Mouse (Mus musculus): Measurements from ENCODE around the gene Dnah8. TPM values are rescaled to one million over a fixed set of nuclear protein-coding genes. Genes with fewer than 3 reads are reported as not detected.

The Dnah8 gene
- total RNA-seq, 2 experiments from 2014 or later = 1.2 TPM

GRCm38 (mm10) chr17:30657530-30658151, 33.5 kb downstream of the Dnah8 start:
- no peak for DNase-seq (ENCODE audit: low spot score in 2 of 2)

DNA sequence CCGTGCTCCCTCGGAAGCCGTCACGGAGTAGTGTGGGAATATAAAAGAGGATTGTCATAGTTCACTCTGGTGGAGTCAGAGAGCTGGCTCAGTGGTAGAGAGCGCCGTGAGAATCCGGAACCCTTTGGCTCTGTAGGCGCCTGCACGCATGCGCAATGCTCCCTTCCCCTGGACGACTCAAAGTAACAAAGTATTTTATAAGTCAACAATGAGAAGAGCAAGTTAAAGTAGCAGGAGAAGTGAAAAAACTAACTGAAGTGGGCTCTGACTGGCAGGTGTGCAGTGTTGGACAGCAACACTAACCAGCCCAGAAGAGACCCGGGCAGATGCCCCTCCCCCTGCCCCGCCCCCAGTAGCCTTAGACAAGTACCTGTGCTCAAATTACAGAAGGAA, 34.0 kb downstream of the Dnah8 start:
- peak; percentile 42 to 60 for DNase-seq (ENCODE audit: low spot score in 2 of 2)

DNA sequence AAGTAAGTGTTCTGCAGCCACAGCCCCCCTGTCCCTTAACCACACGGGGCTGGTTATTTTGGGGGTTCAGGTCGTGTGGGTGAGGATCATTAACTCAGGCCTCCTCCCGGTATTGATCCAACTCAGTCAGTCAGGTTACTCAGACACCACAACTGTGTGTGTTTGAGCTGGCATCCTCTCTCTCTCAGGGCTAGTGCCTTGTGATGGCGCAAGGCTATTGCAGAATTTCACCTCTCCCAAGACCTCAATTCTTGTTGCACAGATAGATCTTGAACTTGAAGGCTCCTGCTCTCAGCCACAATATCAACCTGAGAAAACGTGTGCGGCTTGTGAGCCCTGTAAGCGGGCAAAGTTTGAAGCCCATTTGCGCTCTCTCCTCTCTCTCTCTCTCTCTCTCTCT, 38.0 kb downstream of the Dnah8 start:
- DNase-seq (ENCODE audit: low spot score in 2 of 2) = no peak

- no peak for DNase-seq (ENCODE audit: low spot score in 2 of 2)
Observed at GRCm38 (mm10) chr17:30663170-30663569, 39.0 kb downstream of the Dnah8 start.

DNA sequence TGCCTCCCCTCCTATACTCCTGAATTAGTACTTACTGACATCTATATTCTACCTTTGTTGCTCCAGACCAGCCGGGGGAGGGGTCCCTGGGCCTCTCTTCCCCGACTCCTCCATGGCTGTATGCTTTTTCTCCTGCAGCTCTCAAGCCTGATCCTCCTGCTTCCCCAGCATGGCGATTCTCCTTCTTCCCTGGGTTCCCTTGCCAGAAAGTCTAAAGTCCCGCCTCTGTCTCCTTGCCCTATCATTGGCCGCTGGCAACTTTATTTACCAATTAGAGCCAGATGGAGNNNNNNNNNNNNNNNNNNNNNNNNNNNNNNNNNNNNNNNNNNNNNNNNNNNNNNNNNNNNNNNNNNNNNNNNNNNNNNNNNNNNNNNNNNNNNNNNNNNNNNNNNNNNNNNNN, 40.7 kb downstream of the Dnah8 start:
- no peak for DNase-seq (ENCODE audit: low spot score in 2 of 2)

DNA sequence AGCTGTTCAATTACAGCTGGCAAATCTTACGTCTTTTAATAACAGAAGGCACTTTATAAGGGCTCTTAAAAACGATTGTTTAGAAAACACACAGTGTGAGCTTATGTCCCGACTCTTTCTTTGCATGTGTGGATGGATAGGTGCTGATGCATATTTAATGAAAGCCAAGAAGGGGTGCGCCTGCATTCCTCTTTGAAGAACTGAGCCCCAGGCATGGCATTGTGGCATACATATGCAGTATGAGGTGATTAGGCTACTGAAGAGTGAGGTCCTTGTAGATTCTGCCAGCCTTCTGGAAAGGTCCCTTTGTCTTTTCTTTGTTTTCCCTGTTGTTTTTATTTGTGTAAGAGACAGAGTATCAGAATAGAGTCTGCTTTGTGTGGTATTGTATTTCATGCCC, 48.4 kb downstream of the Dnah8 start:
- no peak for DNase-seq (ENCODE audit: low spot score in 2 of 2)

DNA sequence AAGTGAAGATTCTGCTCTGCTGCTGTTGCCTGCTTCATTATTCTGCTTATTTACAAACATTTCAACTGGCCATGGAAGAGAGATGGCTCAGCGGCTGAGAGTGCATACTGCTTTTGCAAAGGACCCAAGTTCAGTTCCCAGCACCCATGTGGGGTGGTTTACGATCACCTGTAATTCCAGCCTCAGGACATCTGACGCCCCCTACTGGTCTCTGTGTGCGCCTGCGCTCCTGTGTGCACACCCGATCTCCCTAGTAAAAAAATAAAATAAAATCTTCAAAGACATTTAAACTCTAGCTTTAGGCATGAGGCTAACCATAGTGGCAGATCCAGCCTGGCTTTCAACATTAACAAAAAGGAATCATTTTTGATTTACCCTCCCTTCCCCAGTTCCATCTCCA, 48.9 kb downstream of the Dnah8 start:
- DNase-seq (ENCODE audit: low spot score in 2 of 2) = no peak

DNA sequence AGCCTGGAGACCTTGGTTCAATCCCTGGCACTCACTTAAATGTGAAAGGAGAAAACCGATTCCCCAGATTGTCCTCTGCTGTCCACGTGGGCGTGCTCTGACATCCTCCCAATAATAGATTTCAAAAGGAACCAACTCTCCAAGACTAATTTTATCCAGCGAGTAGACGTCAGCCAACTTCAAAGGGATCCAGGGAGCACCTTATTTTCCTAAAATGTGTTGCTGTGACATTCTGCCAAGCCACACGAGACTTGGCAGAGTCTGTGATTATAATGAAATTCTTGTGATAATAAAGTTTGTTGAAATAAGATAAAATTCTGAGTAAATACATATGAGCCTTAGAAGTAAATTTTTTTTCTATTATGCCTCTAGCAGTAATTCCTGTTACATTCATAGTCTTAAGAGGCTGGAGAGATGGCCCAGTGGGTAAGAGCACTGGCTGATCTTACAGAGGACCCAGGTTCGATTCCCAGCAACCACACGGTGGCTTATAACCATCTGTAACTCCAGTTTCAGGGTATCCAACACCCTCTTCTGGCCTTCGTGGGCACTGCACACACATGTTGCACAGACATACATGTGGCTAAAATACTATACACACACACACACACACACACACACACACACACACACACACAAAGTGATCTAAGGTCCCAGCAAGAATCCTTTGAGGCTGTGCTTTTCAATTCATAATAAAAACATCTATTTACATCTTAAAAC, 51.0 kb downstream of the Dnah8 start:
- no peak for DNase-seq (ENCODE audit: low spot score in 2 of 2)

GRCm38 (mm10) chr17:30678523-30678922, 54.4 kb downstream of the Dnah8 start:
- no peak for DNase-seq (ENCODE audit: low spot score in 2 of 2)

DNA sequence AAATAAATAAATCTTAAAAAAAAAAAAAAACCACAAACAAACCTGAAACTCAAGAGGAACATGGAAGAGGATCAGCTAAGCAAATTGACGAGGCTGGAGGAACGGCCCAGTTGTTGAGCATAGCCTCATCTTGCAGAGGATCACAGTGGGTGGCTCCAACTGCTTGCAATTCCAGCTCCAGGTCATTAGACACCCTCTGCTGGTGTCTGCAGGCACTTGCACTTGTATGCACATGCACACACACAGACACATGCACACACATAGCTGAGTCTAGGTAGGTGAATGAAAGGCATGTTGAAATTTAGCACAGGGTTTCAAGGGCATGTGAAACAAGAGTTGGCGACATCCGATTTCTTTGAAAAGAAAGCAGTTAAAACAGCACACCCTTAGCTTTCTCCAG, 55.5 kb downstream of the Dnah8 start:
- DNase-seq (ENCODE audit: low spot score in 2 of 2) = no peak

- peak in 1 of 2 experiments; percentile 39 for DNase-seq (ENCODE audit: low spot score in 2 of 2)
Observed at GRCm38 (mm10) chr17:30681604-30682003, 57.5 kb downstream of the Dnah8 start.

DNA sequence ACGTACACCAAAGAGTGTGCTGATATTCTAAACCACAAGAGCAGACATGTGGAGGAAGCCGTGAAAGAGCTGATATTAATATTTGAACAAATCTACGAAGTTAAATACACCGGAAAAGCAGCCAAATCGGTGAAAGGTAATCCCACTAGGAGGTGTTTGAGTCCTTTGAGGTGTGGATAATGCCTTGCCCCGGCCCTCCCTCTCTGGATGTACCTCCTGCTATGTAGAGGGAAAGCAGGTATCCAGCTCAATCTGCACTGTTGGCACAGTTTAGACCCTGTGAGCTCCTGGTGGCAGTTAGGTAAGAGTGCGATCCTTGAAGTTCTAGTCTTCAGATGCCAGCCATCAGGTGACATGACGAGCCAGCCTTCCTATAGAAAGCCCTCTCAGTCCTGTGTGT, 66.0 kb downstream of the Dnah8 start:
- no peak for DNase-seq (ENCODE audit: low spot score in 2 of 2)

DNA sequence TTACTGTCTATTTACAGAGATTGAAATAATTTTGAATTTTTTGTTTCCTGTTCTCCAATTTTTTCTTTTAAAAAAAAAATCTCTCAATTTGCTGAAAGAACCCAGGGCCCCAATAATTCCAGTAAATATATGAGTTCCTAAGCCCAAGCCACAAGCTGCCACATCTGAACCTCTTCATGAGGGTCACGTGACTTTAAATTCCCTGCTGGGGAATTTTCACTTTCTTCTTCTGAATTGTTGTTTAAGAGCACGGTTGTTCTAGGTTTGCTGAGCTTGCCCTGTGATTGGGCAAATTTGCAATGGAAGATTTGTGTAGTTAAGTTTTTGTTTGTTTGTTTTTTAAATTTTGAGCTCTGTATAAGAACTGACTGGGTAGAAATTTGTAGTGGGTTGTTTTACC, 67.3 kb downstream of the Dnah8 start:
- no peak for DNase-seq (ENCODE audit: low spot score in 2 of 2)

DNA sequence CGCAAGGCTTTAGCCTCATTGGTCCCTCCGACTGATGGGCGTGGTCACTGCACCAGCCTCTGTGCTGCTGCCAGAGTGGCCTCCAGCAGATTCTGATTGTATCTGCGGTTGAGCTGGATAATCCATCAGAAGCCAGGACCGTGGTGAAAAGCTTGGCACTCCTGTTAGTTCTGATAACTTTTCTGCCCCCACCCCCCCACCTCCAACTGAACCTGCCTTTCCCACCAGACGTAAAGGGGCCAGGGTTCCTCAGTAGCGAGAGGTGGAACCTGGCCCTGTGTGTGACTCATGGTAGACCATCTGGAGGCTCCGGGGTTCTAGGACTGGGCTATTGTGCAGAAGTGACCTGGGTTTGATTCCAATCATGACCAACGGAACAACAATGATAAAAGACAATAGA, 70.1 kb downstream of the Dnah8 start:
- no peak for DNase-seq (ENCODE audit: low spot score in 2 of 2)

GRCm38 (mm10) chr17:30714732-30715131, 90.6 kb downstream of the Dnah8 start:
- DNase-seq (ENCODE audit: low spot score in 2 of 2) = no peak

GRCm38 (mm10) chr17:30718197-30718596, 94.0 kb downstream of the Dnah8 start:
- no peak for DNase-seq (ENCODE audit: low spot score in 2 of 2)

- no peak for DNase-seq (ENCODE audit: low spot score in 2 of 2)
Observed at GRCm38 (mm10) chr17:30719031-30719430, 94.9 kb downstream of the Dnah8 start.

- DNase-seq (ENCODE audit: low spot score in 2 of 2) = no peak
Observed at GRCm38 (mm10) chr17:30727788-30728187, 103.6 kb downstream of the Dnah8 start.

GRCm38 (mm10) chr17:30732736-30733135, 108.6 kb downstream of the Dnah8 start:
- DNase-seq (ENCODE audit: low spot score in 2 of 2) = no peak

DNA sequence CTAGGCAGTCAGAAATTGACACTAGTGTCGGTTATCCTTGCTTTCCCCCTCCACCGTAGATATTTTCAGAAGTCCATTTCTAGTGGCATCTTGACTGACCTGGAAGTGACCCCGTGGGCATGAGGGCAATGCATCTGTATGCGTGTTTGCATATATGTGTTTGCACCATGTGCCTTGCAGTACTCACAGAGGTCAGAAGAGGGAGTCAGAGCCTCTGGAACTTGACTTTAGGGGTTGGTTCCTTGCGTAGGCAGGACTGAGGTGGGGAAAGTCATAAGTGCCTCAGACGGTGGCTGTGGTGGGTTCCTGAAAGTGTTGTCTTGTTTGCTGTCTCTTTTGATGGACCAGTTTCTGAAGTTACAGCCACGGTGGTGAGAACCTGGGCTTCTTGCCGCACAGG, 110.6 kb downstream of the Dnah8 start:
- DNase-seq (ENCODE audit: low spot score in 2 of 2) = no peak

- no peak for DNase-seq (ENCODE audit: low spot score in 2 of 2)
Observed at GRCm38 (mm10) chr17:30735454-30735853, 111.3 kb downstream of the Dnah8 start.

DNA sequence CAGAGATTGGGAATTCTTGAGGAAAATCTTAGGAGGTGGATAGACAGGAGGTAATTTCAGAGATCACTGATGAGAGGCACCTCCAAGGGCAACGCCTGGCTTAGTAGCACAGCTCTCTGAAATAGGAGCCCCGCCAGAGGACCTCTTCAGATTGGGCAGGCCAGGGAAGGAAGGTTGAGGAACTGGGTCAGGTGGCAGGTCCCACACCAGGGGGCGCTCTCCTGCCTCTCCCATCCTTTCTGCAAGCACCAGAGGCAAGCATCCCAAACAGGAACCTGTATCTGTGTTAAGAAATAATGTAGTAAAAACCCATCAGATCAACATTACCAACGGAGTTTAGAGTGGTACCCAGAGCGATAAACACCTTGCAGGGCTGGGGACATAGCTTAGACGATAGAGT, 113.6 kb downstream of the Dnah8 start:
- DNase-seq (ENCODE audit: low spot score in 2 of 2) = no peak

DNA sequence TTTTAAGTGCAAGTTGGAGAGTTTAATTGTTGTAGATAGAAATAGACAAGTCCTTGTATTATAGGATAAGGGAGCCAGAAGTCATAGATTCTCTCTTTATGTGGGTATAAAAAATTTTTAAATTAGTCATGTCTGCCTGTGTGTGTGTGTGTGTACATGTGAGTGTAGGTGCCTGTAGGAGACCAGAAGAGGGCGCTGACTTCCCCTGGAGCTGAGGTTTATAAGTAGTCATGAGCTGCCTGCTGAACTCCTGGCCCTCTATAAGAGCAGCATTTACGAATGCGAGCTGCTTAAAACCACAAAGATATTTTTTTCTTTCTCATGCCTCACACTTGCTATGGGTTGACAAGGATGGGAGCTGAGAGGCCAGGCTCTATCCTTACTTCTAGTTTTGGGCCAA, 115.6 kb downstream of the Dnah8 start:
- no peak for DNase-seq (ENCODE audit: low spot score in 2 of 2)

Data from gastrocnemius, postnatal 4 days (tissue).